Mouse (Mus musculus) lung, adult 2 months (tissue): ENCODE data around the gene B3gnt9. TPM values are rescaled to one million over a fixed set of nuclear protein-coding genes. Genes with fewer than 3 reads are reported as not detected.
A peak's percentile ranks its signal among the peaks of the same experiment; 100 is the strongest.
"Not testable (repeated sequence)": the region's sequence is repeated elsewhere in the genome, so short reads cannot be mapped to it uniquely, and the experiment has no call there.

Experiments used
- DNase-seq: peaks from one replicate; pipeline ENCODE4 v3.0.0; 2022
- H3K4me1 ChIP-seq: fragments of 200-500 bp; 2 replicates; pipeline ENCODE4 v1.6.1; 2011; ENCODE audit warnings: low read length; ENCODE audit not compliant: control insufficient read depth, insufficient read depth
- H3K4me3 ChIP-seq: fragments of 200-500 bp; replicated peaks from 2 replicates; pipeline ENCODE3; 2011; ENCODE audit warnings: low read depth, mild to moderate bottlenecking, control low read depth, low read length; ENCODE audit errors: extremely low read depth
- CTCF ChIP-seq: fragments of 200-500 bp; IDR thresholded peaks from 2 replicates; pipeline ENCODE4 v1.5.1; 2011; ENCODE audit warnings: mild to moderate bottlenecking, low read length, control low read depth; ENCODE audit not compliant: insufficient read depth
- POLR2A ChIP-seq: fragments of 200-500 bp; IDR thresholded peaks from 2 replicates; pipeline ENCODE4 v1.6.1; 2011; ENCODE audit warnings: low read depth, mild to moderate bottlenecking, control low read depth, low read length, borderline replicate concordance; ENCODE audit errors: extremely low read depth
- WGBS: fragments of 180-500 bp; shearing (Covaris S2); methylation state at CpG from one replicate; pipeline ENCODE4 v1.1.7; 2018; 5-methylcytosine and 5-hydroxymethylcytosine counted together
- polyA plus RNA-seq: library from polyadenylated mRNA; depleted of rRNA; stranded (reverse); fragments of >200 nt; gene quantifications from 2 replicates; pipeline ENCODE4 v1.2.3, GENCODE M21; 2012

Gene B3gnt9
- polyA plus RNA-seq, 1 experiment = 35.5 TPM

DNA sequence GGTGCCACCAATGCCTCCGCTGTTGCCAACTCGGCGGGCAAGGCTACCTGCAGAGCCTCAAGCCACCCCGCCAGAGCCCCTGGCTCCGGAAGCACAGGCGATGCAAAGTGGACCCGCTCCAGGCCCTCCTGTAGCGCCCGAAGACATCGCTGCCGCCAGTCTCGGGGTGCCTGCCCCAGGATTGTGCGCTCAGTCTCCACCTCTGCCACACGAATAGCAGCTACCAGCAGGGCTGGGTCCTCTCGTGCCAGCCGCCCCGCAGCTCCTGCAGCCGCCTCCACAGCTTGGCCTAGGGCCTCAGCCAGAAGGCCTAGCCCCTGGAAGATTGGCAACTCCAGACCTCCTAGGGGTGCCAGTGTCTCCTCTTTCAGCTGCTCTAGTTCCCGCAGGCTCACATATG lies 38.5 kb upstream of the B3gnt9 start:
- 77% methylated on average over 19 of the region's 19 CpGs for WGBS
- Histone ChIP-seq H3K4me3 (no peak overlapping the region), H3K4me1 (peaks cover 23% of the 10 kb centered on the region)
- TF ChIP-seq POLR2A = no peak
- no peak for TF ChIP-seq CTCF
- DNase-seq = no peak

- WGBS = 65% methylated on average over 7 of the region's 7 CpGs
- DNase-seq = no peak
Measured at GRCm38 (mm10) chr8:105292471-105292870, 37.5 kb upstream of the B3gnt9 start.

GRCm38 (mm10) chr8:105291802-105292201 lies 36.8 kb upstream of the B3gnt9 start:
- WGBS = 64% methylated on average over 3 of the region's 3 CpGs
- peaks cover 15% of the 10 kb centered on the region for H3K4me1 ChIP-seq
- not testable (repeated sequence) for H3K4me3 ChIP-seq, DNase-seq

More at GRCm38 (mm10) chr8:105292471-105292870, 37.5 kb upstream of the B3gnt9 start:
- TF ChIP-seq POLR2A = no peak
- no peak for TF ChIP-seq CTCF
- H3K4me3 ChIP-seq = no peak overlapping the region
- peaks cover 19% of the 10 kb centered on the region for H3K4me1 ChIP-seq

- not testable (repeated sequence) for DNase-seq, H3K4me3 ChIP-seq
- H3K4me1 ChIP-seq = peaks cover 15% of the 10 kb centered on the region
- WGBS = 75% methylated on average over 8 of the region's 8 CpGs
Measured at GRCm38 (mm10) chr8:105291364-105291763, 36.4 kb upstream of the B3gnt9 start.

DNA sequence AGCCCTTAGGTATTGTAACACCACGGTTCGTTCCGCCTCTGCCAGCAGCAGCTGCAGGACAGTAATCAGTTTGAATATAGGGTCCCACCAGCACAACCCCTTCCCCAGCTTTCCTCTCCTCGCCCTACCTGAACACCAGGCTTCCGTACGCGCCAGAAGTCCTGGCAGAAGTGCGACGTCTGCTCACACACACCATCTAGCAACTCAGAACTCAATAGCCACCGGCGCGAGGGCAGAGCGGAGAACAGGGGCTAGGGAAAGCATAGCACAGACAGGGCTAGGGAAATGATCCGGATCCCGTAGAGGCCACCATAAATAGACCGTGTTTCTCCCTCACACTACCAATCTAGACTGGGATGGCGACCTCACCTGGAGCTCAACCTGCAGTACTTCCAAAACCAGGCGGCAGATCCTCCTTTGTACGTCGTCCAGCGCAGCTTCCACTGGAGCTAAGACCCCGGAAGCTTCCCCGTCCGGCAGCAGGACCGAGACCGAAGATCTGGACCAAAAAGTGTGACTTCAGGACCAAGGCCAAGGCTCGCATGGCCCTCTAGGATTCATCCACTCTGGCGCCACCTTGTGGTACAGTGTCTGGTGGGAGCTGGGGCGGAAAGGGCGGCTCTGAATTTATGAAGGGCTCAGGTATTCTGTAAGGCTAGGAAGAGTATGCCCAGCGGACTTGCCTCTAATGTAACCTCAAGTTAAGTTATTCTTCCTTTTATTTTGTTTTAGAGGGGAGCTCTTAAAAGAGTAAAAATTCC lies 35.8 kb upstream of the B3gnt9 start:
- TF ChIP-seq POLR2A (no peak), CTCF (peak; percentile 94)
- WGBS = 28% methylated on average over 31 of the region's 31 CpGs
- H3K4me1 ChIP-seq = peaks cover 15% of the 10 kb centered on the region
- DNase-seq = peak; percentile 89
- H3K4me3 ChIP-seq = no peak overlapping the region

DNA sequence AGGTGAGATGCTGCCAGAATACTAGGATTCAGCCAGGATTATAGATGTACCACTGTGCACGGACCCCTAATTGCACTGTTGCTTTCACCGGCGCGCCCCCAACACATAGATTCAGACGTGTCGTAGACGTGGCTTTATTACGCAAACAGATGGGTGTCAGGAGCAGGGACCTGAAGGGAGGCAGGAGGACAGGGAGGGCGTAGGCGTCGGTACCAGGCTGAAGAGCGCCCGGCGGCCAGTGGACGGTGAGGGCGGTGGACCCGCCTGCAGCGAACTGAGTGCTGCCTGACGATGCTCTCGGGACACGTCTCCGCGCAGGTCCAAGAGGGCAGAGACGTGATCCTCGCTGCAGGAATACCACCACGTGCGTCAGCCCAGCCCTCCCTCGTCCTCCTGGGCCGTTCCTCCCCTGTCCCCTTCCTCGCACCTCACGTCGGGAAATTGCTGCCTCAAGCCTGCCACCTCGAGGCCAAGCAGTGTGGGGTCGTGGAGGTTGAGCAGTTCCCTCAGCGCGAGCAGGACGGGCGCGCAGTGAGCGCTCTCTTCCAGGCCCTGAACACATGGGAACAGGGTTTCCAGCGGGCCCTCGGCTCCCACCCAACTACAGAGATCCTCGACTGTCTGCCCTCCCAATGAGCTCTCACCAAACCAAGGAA lies 35.0 kb upstream of the B3gnt9 start, which contains the start of gene 4931428F04Rik:
TSS of gene 4931428F04Rik (minus strand) at position 60 of the 656 bp plus-strand sequence.
- TF ChIP-seq CTCF = no peak; the same call in 1 of the 2 replicates
- no peak for TF ChIP-seq POLR2A
- peak; percentile 36 for DNase-seq
- H3K4me1 ChIP-seq = peaks cover 12% of the 10 kb centered on the region
- WGBS = 8% methylated on average over 43 of the region's 43 CpGs
- peak within 1 kb of the TSS; percentile 75 for H3K4me3 ChIP-seq

DNA sequence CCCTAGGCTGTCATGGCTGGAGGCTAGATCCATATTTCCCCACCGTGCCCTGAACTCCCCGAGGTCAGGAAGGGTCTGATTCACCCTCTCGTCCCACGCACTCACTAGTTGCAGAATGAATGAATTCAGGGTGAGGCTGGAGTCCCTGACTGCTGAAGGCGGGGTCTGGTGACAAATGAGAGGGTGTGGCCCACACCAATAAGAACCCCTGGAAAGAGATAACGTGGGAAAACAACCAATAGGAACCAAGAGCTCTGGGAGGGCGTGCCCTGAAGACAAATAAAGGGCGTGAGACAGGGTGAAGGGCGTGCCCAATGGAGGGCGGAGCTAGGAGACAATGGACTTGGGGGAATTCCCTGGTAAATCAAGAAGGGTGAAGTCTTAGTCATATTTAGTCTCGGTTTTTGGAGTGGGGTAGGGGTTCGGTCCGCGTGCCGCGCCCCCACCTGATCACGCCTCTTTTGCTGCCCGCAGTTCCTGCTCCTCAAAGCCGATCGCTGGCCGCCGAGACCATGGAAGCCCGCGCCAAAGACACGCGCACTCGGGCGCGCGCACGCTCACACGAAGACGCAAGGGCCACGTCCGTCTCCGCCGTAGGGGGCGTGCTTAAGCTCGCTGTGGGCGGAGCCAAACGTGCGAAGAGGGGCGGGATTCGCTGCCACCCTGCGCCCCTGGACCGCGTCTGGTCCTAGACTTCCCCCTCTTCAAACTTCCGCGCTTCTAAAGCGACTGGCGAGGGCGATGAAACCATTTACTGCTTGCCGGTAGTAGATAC lies 34.2 kb upstream of the B3gnt9 start:
- peak; percentile 17; the same call in 1 of the 2 replicates for TF ChIP-seq POLR2A
- TF ChIP-seq CTCF = no peak
- H3K4me3 ChIP-seq = peak overlapping the region; percentile 75
- H3K4me1 ChIP-seq = peaks cover 11% of the 10 kb centered on the region
- peak; percentile 90 for DNase-seq
- under 1% methylated on average over 53 of the region's 53 CpGs for WGBS

- TF ChIP-seq CTCF (no peak), POLR2A (no peak)
- Histone ChIP-seq H3K4me1 (peaks cover 11% of the 10 kb centered on the region), H3K4me3 (no peak overlapping the region)
- no peak for DNase-seq
- WGBS = 84% methylated on average over 5 of the region's 5 CpGs
Measured at GRCm38 (mm10) chr8:105288231-105288630, 33.3 kb upstream of the B3gnt9 start.

DNA sequence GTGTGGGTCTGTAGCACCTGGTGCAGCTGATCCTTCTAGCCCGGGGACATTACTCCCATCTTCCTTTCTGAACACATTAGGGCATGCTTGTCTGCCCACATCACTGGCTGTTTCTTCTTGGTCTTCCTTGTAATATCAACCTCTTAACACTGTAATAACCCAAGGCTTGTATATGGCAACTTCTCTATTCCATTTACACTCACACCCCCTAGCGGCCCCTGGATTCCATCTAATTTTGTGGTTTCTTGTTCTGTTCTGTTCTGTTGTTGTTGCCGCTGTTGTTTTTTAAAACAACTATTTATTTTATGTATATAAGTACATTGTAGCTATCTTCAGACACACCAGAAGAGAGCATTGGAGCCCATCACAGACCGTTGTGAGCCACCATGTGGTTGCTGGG lies 32.0 kb upstream of the B3gnt9 start:
- no peak overlapping the region for H3K4me3 ChIP-seq
- WGBS = 90% methylated on average over 4 of the region's 4 CpGs
- TF ChIP-seq CTCF (no peak), POLR2A (no peak)
- peaks cover 15% of the 10 kb centered on the region for H3K4me1 ChIP-seq
- DNase-seq = no peak
